Mouse (Mus musculus) megakaryocyte, adult 5-6 weeks (primary cell): Measurements from ENCODE around the gene Zcchc7. TPM values are rescaled to one million over a fixed set of nuclear protein-coding genes. Genes with fewer than 3 reads are reported as not detected.
"Not testable (repeated sequence)": the region's sequence is repeated elsewhere in the genome, so short reads cannot be mapped to it uniquely, and the experiment has no call there.

ENCODE experiments used
- ATAC-seq: 2 replicates; pipeline ENCODE4 v1.8.0; 2016; ENCODE audit warnings: mild to moderate bottlenecking, inconsistent platforms; ENCODE audit not compliant: poor library complexity, severe bottlenecking
- total RNA-seq, 2 experiments: library from RNA; stranded (forward) in 1 of 2; stranded (reverse) in 1 of 2; fragments of 153-499, 151-499 nt in 1 of 2; fragments of 221-1000, 200-1000 nt in 1 of 2; gene quantifications; 2 replicates each; pipeline versions ENCODE4 v1.2.3 to v1.2.4; 2015 to 2017

Gene Zcchc7
- total RNA-seq, 2 experiments from 2014 or later: 30.9 to 113 TPM

DNA sequence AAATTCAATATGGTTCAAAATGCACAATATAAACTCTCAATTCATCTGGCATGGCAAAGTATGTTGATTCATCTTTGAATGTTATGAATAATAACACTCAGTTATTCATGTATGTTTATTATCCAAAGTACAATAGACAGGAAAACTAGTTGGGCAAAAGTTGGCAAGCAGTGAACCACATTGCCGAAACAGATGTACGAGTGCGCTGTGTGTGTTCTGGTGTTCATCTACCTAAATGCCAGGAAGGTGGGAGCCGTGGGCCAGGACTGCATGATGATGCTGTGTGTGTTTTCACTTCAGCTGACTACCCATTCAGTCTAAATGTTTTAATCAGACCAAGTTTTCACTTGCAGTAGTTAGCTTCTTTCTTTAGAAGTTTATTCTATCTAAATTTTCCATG lies 150.7 kb downstream of the Zcchc7 start:
- ATAC-seq: no peak

DNA sequence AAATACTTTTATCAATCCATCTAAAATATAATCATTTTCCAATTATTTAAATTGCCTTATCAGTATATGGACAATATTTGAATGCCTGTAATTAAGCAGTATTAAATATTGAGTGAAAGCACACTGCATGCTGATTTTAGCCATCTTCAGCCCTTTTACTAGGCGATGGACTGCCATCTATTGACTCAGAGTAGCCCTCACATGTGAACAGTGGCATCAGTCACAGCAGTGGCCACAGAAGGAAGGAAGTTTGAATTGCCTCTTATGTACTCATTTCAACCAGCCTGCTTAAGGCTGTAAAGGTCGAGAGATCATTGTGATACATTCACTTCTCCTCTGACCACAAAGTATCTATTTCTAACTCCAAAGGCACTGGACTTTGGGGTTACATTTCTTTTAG lies 154.4 kb downstream of the Zcchc7 start:
- peak; percentile 73 for ATAC-seq

DNA sequence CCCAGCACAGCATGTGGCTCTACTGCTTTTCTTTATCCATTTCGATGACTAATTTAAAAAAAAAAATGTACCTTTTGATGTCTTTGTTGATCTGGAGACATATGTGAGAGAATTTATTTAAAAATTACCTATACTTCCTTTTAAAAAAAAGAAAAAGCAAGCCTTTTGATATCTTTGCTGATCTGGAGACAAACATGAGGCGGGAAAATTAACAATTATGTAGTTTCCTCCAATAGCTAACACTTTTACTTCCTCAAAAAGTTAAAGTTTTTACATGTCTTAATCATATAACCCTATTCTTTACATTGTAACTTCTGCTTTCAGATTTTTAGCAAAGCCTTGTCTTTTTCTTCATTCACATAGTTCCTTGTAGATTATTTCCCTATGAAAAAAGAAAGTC lies 155.2 kb downstream of the Zcchc7 start:
- ATAC-seq: peak; percentile 54; the same call in 1 of the 2 replicates

DNA sequence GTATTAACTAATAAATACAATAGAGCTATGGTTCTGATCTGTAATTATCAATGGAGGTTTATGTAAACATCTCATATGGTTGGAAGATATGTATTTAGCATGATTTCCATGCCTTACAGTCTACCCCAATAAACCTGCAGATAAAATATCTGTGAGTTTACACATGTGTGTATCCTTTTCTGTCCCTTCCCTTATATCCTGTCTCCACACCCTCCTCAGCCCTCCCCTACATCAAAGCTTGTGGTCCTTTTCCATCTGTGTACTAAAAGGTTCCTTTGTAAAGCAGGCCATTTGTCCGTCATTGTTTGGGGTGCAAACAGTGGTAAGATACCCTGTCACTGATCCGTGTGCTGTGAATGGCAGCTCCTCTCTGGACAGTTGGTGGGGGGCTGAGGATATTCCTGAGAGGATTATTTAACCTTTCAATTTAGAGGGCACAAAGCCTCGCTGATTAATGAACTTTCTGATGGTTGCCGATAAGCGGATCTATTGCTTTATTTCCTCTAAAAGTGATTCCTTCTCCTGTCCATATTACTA lies 161.7 kb downstream of the Zcchc7 start:
- no peak for ATAC-seq

DNA sequence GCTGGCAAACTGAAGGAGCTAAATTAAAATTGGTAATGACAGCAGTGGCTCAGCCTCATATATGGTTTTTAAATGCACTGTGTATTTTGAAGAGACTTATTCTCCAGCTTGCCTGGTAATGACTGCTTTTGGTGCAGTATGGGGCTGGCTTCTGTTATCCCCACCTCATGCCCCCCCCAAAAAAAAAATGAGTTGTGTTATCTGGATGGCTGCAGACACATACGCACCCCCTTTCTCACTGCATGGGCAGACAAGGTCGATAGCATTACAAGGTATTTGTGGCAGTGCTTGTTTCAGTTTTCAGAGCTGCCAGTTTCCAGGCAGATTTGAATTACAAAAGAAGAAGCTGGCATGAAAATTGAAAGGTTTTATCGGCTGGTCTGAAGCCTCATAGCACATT lies 162.2 kb downstream of the Zcchc7 start:
- ATAC-seq: no peak

DNA sequence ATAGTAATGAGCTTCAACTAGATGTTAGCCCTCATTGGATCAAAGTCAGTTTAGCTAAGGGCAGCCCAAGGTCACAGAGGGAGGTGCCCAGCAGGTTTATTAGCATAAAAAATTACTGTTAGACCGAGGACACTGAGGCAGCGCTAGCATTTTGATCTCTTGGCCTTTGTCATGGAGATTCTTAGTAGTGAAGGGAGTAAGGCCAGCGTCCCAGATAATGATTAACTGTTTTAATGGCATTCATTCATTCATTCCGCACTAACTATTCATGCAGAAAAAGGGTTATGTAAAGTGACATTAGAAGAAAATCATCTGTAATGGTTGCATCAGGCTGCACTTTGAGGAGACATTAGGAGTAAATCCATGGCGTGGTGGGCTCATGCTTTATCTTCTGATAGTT lies 165.2 kb downstream of the Zcchc7 start:
- no peak for ATAC-seq

DNA sequence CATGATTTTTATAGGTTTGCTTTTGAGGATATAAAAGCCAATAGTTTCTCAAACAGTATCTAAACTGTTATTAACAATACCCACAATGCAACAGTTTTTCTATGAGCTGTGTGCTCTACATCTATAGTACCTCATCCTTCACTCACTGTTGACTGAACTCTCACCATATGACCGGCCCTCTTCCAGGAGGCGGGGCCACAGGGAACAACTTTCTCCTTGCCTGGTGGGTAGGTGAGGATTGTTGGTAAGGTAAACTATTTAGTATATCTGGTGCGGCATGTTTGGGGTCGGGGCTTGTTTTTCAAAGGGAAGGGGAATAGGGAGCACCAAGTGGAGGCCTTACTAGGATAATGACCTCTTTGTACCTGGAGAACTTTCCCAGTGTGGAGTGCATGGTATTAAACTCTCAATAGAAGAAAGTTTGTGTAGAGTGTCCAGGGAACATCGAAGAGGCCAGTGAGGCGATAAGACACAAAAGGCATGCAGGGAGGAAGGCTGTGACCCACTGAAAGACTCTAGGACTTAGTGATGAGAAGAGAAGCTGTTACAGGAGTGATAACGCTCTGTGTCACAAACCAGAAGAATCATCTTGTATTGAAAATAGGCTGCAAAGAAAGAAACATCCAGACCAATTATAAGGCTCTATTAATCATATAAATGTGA lies 166.9 kb downstream of the Zcchc7 start:
- no peak for ATAC-seq

DNA sequence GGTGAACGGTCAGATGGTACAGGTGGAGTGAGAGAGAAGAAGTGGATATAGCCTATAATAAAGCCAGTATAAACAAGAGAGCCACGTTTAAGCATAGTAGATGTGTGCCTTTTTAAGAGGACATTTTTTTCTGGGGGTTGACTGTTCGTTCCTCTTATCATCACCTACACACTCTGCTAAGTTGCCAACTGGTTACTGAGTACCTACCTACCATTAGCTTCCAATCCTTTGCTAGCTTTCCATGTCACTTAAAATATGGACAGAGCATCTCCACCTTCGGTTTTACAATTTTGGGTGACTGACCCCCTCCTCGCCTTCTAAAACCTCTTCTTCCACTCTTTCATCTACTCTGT lies 167.4 kb downstream of the Zcchc7 start:
- no peak for ATAC-seq

DNA sequence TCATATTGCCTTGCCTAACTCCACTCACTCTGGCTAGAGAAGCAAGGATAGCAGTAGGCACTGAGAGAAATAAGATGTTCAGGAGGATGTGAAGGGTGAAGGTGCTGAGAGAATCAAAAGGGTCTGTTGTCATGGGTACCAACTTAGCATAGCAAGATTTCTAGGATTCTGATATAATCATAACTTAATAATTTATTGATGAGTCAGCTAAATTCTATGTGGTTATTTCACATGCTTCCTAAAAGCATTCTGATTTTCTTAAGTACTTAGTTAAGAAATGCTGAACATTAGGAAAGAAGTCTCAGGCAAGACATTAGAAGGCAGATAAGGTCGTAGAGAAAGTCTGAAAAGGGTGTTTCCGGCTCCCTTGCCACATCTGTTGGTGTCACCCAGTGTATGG lies 172.3 kb downstream of the Zcchc7 start:
- no peak for ATAC-seq

DNA sequence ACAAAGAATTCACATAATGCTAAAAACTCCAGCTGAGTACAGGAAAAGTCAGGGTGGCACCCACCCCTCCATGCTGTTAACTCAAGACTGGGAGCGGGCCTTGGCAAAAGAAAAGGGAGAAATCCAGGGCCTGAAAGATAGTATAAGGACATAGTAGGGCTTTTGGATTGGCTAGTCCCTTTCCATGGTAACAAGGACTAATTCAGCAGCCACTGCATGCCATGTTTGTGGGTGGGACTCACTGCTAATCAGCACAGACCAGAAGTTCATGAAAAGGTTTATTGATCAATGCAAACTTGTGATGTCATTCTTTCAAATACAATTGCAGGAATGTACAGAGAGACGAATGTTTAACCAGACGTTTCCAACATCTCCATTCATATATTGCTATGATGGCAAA lies 173.1 kb downstream of the Zcchc7 start:
- ATAC-seq: no peak

DNA sequence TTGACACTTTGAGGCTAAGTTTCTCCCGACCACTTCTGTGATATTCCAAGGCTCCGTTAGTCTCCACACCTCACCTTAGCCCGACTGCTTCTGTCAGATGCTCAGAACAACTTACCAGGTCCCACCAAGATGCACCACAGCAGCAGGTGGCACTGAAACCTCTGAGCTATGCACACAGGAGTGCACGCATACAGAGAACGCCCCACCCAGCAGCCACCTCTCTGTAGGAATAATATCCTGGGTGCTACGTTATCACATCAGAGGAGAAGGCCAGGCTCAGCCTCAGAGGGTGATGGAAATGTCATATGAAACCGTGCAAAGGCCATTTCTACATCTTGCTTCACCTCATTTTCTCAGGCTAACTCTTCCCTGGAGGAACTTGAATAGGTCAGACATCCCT lies 174.7 kb downstream of the Zcchc7 start:
- ATAC-seq: no peak

DNA sequence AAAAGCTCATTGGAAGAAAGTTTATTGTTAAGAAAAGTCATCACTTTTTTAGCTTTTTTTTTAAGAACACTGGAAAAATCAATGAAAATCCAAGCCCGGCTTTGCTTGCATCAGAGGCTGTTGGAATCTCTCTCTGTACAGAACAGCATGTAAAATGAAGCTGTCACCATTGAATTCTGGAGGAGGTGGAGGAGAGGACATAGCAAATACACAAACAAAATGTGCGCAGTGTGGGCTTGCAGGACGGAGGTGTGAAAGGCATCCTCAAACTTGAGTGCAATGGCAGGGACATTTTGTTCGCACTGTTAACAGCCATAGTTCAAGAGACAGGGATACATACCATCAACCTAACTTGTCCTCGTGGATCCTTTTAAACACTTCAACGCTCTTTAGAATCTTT lies 176.1 kb downstream of the Zcchc7 start:
- ATAC-seq: no peak

DNA sequence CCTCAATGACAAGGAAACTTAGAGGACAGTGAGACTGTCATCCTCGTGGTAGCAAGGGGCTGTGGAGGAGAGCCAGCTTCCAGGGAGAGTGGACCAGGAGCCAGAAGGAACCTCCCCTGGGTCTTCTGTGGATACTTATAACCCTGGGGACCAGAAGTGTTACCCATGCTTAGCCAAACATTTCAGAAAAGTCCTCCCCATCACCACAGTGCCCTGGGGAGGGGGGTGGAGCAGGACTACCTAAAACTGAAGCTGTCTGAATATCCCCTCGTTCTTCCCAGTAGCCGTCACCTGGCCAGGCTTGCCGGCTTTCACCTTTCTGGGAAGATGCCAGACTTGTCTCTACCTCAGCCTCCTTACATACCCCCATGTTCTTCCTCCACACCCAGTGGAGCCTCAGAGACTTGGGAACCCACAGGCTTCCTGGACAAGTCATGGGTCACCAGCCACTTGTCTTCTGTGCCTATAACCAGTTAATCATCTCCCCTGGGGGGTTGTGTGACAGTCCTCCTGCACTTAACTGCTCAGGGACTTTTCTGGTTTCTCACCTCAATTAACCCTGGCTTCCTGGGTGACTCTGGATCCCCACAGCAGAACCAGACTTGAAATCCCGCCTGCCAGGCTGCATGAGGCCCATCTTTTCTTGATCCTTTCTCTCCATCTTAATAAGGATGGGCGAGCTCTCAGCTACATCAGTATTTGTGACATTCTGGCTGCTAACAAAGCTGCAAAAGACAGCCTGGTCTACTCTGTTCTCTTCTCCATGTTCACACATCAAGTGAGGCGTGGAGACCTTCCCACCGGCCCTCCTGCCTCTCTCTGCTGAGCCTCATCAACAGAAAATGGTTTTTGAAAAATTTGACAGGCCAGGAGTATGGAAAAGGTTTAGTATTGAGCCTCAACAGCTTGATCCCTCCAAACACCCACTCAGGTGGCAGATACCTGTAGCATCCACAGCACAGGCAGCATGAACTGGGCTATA lies 183.0 kb downstream of the Zcchc7 start:
- no peak for ATAC-seq

DNA sequence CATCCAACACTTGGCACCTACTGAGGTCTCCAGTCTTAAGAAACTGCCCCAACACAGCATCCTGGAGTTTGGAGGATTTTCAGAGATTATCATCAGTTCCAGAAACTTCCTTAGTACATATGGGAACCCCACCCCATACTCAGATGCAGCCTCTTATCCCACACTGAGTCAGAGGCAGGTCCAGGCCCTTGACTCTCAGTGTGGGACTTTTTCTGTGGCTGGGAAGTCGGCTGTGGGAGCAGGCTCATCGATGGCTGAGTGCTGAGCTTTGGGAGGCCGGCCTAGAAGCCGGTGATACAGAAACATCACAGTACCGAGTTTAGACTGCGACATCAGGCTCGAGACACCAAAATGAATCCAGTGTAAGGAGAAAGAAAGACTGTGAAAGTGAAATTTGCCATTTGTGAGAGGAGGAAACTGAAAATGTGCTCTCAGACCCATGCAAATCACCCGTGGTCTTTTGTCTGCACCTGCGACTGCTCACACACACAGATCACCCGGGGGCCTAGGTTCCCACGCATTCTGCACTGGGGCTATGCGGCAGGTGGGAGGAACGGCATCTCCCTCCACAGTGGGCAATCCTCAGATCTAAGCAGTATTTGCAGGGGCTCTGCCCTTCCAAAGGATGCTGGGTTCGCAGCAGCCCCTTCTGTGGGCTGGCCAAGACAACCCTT lies 184.0 kb downstream of the Zcchc7 start:
- no peak for ATAC-seq

DNA sequence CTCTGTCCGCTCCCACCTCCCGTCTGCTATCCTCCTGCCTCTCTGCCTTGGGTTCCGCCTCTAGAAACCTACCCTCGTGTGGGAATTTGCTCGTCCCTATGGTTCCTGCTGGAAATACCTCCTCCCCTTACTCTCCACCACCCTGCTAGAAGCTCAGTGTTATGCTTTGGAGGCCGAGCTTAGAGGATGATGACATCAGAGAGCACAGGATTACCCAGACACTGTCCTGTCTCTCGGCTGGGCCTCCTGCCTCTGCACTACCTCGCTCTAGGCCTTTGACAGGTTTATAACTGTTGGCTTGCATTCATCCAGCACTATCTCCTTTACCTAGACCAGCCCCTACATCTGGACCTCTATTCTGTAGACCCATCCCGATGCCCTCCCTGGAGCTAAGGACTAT lies 184.6 kb downstream of the Zcchc7 start:
- no peak for ATAC-seq

DNA sequence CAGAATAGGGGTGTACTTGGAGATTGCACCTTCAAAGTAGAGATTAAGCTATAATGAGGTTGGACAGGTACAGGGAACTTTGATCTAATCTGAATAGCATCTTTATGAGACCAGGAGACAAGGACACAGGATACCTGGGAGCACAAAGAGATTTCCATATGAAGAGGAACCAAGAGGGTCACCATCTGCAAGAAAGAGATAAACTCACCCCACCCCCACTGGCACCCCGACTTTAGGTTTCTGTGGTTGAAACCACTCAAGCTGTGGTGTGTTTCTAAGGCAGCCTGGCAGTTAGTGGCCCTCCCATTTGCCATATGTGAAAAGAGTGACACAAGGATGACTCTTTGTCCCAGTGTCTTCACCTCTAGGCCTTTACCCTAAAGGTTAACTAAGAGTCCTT lies 186.6 kb downstream of the Zcchc7 start:
- ATAC-seq: no peak

DNA sequence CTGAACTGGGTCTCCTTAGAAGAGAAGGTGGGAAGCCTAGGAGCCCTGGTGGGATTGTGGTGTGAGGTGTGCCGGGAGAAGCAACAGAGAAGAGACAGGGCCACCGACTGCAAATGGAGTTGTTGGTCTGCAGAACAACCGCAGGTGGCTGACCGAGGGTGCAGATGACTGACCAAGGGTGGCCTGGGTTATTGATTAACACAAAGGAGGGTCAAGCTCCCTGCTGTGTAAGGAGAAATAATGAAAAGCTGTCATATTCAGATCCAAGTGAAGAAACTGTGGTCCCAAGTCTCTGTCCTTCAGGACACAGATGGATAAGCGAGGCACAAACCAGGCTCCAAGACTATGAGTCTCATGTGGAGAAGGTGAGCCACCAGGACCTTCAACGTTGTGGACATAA lies 187.8 kb downstream of the Zcchc7 start:
- ATAC-seq: no peak

DNA sequence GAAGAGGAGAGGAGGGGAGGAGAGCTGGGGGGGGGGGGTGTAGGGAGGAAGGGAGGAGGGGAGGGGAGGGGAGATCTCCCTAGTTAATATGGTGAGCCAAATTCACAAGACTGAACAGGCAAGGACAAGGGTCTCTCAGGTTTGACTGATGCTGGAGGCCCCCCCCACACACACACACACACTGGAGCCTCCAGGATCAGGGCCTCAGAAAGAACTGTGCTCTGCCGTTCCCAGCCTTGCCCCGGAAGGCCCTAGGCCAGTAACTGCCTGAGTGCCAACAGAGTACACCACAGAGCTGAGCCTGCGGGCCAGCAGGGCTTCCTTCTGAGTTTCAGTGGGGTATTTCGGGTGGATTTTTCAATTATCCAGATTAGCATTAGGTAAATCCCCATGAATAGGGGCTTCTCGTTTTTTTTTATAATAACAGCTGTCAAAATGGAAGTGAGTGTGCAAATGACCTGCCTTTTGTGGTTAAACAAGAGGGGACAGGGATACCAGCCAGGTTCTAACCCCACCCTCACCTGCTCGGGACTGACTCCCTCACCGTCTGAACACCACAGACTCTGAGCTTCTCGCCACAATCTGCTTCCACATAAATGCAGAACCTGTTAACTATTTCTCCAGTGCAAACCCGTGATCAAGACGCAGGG lies 188.9 kb downstream of the Zcchc7 start:
- ATAC-seq: no peak

DNA sequence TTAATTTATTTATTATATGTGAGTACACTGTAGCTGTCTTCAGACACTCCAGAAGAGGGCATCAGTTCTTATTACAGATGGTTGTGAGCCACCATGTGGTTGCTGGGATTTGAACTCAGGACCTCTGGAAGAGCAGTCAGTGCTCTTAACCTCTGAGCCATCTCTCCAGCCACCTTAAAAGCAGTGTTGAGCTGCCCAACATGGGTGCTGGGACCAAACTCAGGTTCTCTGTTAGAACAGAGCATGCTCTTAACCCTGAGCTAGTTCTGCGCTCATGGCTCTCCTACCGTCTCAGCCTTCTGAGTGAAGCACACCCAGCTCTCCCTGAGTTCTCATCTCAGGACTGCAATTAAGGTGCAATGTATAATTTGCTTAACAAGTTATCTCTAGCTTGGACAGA lies 190.4 kb downstream of the Zcchc7 start:
- not testable (repeated sequence) for ATAC-seq

DNA sequence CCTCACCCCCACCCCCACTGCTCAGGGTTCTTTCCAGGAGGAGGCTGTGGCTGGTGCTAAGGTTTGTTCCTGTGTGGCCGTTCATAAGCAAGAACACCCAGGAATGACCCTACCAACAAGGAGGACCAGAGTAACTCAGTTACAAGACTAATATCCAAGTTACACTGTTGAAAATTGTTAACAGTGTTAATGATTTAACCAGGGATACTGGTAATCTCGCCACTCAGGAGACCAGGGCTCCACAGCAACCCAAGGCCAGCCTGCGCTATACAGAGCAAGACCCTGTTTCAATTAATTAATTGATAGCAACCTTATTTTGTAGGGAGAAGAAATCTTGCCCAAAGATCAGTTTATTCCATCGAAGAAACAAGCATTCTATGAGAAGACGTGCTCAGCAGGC lies 191.8 kb downstream of the Zcchc7 start:
- ATAC-seq: no peak

DNA sequence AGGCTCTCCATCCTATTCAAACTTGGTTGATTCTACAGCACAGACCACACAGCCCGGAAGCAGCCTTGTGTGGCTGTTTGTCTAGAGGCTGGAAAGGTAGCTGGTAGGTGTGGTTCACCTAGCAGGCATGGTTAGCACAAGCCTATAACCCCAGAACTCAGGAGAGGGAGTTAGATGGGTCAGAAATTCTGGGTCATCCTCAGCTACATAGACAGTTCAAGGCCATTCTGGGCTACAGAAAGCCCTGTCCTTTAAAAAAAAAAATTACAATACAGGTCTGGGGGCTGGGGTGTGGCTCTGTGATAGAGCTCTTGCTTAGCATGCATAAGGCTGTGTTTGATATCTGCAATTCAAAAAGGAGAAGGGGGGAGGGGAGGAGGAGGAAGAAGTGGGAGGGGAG lies 192.6 kb downstream of the Zcchc7 start:
- no peak for ATAC-seq
